Mouse (Mus musculus) liver, postnatal 0 days (tissue): ENCODE data around the gene Cir1.

Experiments used
- CTCF ChIP-seq: sonication (generic); IDR thresholded peaks from 2 replicates; pipeline ENCODE4 v1.5.1; 2016; ENCODE audit warnings: antibody characterized with exemption, low read depth
- EP300 ChIP-seq: IDR thresholded peaks from 2 replicates; pipeline ENCODE4 v1.6.1; 2016; ENCODE audit warnings: antibody characterized with exemption, low read depth, mild to moderate bottlenecking

- TF ChIP-seq CTCF (no peak), EP300 (no peak)
These were observed 4.9 kb upstream of the Cir1 start for GRCm38 (mm10) chr2:73317426-73317825.
